Mouse (Mus musculus): ENCODE results near the gene Adprhl2.
A peak's percentile ranks its signal among the peaks of the same experiment; 100 is the strongest.

Adprhl2 gene

GRCm38 (mm10) chr4:126306827-126307226 is 14.7 kb downstream of the Adprhl2 start:
- DNase-seq (ENCODE audit: low read depth, low spot score) = no peak

DNA sequence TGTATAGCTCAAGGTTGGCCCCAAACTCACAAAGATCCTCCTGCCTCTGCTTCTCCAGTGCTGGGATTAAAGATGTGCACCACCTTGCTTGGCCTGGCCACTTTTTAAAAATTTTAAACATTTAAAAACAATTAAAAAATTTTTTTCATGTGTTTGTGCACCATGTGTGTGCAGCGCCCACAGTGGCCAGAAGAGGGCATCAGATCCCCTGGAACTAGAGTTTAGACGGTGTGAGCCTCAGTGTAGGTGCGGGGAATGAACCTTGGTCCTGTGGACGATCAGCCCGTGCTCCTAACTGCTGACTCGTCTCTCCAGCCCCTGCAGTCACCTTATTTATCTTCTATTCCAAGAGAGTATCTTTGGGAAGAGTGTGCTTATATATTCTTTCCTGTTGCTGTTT is 15.4 kb downstream of the Adprhl2 start:
- no peak for DNase-seq (ENCODE audit: low read depth, low spot score)

GRCm38 (mm10) chr4:126305428-126305827 is 16.1 kb downstream of the Adprhl2 start:
- DNase-seq (ENCODE audit: low read depth, low spot score) = no peak

- DNase-seq (ENCODE audit: low read depth, low spot score) = peak; percentile 33
Measured at GRCm38 (mm10) chr4:126303877-126304276, 17.6 kb downstream of the Adprhl2 start.

DNA sequence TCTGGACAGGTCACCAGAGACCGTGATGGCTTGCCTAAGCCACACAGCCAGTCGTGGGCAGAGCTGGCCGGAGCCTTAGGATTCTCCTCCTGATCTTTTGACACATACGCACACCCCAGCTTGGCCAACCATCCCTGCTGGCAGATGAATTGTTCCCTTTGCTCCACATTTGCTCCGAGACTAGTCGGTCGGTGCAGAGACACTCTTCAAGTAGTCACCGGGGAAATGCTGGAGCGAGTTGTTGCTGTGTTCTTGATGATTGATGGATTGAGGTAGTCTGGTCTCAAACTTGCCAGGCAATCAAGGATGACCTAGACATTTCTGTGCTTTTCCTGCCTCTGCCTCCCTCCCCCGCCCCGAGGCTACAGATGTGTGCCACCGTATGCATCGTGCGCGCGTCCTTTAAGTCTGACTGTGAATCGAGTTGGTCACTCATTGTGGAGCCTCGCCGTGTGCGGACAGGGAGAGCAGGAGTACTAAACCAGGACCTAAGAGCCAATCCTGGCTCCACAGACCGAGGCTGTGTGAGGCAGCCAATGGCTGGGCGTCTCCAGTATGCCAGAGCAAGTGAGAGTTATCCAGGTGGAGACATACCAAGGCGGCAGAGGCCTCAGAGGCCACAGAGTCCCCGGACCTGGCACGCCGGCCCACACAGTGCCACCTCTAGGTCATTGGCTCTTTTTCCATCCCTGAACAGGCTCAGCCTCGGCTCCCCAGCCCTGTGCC is 19.8 kb downstream of the Adprhl2 start:
- no peak for DNase-seq (ENCODE audit: low read depth, low spot score)

DNA sequence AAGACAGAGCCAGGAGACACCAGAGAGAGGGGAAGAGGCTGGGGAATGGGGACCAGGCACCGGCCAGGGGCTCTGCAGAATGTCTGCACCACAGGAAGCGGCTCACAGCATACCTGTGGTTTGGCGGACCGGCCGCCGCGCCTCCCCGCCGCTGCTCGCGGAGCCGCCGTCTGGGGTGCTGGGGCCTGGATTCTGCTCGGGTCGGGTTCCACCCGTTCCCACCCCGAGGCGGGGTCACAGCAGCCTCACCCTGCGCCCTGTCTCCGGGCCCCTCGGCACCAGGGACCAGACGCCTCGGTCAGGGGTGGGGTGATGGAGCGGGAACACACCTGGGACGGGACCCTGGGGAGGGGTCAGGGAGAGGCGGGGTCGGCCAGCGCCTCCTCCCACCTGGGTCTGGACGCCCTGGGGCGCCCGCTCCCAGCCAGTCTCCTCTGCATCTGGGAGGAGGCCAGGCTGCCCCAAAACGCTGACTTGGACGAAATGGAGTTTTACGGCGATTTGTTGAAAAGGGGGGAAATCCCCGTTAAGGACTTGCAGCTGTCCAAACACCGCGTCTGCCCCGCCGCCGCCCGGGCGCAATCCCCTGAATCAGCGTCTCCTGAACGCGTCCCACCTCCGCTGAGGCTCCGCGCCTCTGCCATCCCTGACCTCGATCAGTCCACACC is 20.5 kb downstream of the Adprhl2 start:
- no peak for DNase-seq (ENCODE audit: low read depth, low spot score)

DNA sequence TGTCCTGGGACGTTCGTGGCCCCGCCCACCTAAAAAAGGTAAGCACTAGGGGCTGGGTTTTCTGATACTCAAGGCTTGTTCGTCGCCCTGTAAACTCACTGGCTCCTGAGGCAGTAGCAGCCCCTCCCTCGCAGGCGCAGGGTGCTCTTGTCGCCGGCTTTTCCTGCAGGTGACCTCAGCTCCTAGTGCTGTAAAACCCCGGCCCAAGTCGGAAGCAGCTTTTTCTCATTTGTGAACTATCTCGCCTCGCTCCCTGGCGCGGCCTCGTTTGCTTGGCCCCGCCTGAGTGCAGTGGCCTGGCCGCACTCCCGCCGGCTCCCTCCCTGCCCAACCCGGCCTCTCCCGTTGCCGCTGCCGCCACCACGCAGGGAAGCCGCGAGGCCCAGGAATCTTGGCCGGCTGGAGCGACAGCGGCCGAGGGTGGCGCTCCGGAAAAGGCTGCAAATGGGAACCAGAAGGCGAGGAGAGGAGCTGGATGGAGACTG is 24.8 kb downstream of the Adprhl2 start:
- DNase-seq (ENCODE audit: low read depth, low spot score) = no peak

DNA sequence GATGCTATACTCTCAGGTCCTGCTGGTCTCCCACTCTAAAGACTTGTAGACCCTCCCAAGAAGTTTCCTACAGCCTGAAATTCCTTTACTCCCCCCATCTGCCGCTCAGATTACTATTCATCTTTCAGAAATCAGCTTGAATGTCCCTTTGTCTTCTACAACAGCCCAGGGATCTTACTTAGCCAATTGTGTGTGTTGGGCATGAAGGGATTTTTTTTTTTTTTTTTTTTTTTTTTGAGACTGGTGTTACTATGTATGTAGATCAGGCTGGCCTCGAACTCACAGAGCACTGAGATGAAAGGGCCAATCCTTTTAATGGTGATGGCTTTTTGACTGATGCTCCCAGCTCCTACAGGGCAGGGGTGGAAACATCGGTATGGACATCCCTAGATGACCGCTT is 25.6 kb downstream of the Adprhl2 start:
- no peak for DNase-seq (ENCODE audit: low read depth, low spot score)

DNA sequence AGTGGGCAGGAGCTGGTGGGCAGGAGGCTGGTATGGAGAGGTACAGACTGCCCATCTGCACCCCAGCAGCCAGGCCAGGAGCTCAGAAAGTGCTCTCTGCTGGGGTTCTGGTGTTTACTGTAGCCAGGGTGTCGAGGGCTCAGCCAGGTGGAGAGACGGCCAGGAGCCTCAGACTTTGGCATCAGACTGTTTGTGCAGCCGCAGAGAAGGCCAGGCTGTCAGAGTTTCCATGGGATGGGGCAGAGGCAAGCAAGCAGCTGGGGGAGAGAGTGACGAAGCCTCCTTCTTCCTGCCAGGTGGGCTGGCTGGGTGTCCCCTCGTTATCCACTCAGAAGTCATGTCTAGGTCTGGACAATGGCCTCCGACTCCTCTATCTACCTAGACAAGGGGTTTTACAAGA is 26.4 kb downstream of the Adprhl2 start:
- no peak for DNase-seq (ENCODE audit: low read depth, low spot score)

DNA sequence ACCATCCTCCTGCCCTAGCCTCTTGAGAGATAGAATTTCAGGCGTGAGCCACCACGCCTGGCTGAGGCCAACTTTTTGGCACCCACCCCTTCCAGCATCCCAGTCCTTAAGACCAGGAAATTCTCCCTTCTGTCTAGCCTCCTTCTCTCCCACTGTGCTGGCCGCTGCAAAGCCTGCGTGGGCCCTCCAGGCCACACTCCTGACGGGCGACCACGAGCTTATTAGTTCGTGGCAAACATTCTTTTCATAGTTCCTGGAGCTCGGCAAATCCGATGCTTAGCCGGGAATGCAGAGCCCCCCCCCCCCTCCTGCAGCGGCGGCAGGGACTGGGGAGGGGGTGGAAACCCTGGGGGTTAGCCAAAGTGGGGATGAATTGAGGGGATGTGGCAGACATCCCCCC is 30.3 kb downstream of the Adprhl2 start:
- DNase-seq (ENCODE audit: low read depth, low spot score) = no peak

DNA sequence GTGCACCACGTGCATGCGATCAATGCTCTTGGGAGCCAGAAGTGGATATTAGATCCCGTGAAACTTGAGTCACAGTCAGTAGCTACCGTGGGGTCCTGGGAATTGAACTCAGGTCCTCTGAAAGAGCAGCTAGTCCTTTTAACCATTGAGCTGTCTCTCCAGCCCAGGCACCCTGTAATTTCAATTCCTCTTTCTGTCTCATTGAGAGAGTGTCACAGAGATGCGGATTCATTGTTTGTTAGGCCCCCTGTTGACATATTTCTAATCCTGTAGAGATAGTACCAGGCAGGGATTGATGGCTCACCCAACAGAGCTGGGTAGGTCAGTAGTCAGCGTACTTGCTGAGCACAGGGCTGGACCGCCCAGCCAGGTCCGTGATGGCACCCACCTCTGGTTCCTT is 31.2 kb downstream of the Adprhl2 start:
- peak; percentile 61 for DNase-seq (ENCODE audit: low read depth, low spot score)

GRCm38 (mm10) chr4:126288085-126288666 is 33.3 kb downstream of the Adprhl2 start:
- DNase-seq (ENCODE audit: low read depth, low spot score) = no peak

- no peak for DNase-seq (ENCODE audit: low read depth, low spot score)
Measured at GRCm38 (mm10) chr4:126287302-126287995, 34.1 kb downstream of the Adprhl2 start.

DNA sequence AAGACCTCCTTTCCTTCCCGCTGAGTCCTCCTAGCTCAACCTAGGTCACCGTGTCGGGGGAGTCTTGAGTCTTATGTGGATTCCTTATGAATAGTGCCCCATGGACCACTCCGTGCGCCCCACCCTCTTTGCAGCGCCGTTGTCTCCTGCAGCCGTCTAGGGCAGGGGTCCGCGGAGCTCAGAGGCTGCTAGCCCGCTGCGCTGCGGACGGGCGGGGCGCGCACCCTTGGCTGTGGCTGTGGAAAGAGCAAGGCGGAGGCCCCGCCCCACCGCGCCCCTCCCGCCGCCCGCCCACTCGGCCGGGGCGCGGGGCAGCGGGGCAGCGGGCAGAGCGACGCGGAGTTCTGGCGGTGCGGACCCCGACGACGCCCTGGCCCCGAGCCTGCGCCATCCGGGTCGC is 35.0 kb downstream of the Adprhl2 start, which contains the start of gene Col8a2:
Gene Col8a2 (plus strand): TSS at position 302 of the 400 bp plus-strand sequence.
- no peak for DNase-seq (ENCODE audit: low read depth, low spot score)

DNA sequence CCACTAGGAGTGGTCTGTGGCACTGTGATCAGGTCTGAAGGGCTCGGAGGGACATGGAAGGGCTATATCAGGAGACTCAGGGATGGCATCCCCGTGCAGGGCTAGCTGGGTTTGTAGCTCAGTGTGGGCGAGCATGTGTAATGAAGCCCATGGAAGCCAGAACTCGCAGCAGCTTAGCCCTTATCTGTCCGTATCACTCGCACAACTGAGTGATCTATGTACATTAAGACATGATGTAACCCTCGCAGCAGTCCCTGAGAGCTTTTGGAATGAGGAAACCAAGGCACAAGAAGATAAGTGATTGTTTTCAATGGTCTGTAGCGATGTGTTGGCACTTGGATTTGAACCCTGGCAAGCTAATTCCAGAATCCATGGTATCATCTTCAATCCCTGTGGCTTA is 37.9 kb downstream of the Adprhl2 start:
- DNase-seq (ENCODE audit: low read depth, low spot score) = no peak

DNA sequence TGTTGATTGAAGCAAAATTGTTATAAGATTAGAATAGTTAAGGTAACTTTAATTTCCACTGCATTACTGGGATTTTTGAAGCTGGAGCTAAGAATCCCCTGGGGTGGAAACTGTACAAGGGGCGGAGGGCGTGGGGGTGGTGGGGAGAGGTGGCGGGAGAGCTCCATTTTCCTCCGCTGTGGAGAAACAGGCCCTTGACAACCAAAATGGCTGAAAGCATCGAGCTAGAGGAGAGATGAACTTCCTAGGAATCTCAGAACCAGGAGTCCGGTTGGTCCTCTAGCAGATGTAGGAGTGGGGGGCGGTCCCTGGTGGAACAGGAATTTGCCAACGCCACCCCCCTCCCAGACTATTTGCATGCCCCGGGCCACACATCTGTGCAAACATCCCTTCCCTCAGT is 39.8 kb downstream of the Adprhl2 start:
- DNase-seq (ENCODE audit: low read depth, low spot score) = no peak

DNA sequence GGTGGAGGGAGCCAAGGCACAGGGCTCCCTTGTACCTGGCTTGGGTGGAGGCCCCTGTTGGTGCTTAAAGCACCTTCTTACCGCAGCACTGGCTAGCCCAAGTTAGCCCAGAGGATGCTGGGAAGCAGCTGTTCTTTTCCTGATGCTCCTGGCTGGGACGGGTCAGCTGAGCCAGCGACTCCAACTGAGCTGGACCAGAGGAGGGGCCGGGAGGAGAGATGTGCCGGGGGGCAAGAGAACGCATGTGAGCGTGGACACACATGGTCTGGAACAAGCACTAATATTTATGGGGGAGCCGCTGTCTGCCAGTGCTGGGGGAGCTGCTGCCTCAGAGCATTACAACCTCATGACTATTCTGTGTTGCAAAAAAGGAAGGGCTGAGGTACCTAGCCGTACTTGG is 42.5 kb downstream of the Adprhl2 start:
- DNase-seq (ENCODE audit: low read depth, low spot score) = no peak

DNA sequence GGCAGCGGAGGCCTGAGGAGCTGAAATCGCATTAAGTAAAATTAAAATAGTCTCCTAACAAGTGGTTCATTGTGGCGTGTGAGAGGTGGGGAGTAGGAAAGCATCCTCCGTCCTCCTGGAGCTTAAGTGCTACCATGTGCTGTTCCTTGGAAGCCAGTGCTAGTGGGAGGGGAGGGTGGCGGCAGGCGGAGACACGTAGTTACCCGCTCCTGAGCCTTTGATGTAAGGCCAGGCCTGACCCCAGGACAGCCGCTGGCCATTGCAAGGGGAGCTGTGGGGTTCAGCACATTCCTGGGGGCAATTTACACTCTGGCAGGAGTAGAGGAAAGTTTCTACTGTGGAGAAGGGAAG is 43.0 kb downstream of the Adprhl2 start:
- DNase-seq (ENCODE audit: low read depth, low spot score) = no peak

- peak; percentile 61 for DNase-seq (ENCODE audit: low read depth, low spot score)
Measured at GRCm38 (mm10) chr4:126277906-126278564, 43.5 kb downstream of the Adprhl2 start.

DNA sequence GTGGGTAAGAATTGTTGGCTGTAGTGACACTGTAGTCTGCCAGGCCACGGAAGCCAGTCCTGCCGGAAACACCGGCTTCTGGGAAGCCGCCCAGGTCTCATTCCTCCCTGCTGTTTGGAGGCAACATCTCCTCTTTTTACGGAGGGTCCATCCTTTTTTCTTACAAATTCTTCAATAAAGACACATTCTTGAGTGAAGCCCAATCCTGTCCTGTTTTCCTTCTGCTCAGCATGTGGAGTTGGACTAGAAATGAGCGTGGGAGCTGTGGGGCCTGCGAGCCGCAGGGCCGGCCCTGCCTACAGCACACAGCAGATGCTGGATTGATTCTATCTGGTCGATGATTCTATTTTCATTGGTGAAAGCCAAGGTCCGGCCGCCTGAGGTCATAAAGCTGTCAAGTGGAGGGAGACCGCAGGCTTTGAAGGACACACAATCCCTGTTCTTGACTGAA is 45.8 kb downstream of the Adprhl2 start:
- DNase-seq (ENCODE audit: low read depth, low spot score) = no peak

DNA sequence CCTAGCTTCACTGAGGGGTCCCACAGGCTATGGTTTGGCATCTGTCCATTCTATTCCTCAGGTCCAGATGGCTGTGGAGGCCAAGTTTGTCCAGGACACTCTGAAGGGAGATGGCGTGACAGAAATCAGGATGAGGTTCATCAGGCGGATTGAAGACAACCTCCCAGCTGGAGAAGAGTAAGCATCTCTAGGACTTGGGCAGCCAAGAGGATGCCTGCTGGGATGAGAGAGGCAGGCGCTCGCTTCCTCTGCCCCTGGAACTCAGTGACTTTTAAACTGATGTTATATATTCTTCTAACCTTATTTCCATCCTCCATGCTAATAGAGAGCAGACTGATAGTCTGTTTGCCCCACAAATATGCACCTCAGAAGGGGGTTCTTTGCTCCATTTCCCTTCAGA is 46.4 kb downstream of the Adprhl2 start:
- no peak for DNase-seq (ENCODE audit: low read depth, low spot score)

DNA sequence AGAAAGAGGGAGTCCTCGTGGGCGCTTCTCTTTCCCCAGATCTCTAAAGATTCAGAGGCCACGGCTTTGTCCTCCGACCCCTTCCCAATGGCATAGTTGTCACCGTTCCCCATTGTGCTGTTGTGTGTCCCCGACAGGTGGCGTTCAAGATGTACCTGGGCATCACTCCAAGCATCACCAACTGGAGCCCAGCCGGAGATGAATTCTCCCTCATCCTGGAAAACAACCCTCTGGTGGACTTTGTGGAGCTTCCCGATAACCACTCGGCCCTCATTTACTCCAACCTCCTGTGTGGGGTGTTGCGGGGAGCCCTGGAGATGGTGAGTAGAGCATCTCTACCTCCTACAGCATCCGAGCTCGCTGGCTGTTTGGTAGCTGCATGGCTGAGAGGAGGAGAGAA is 47.8 kb downstream of the Adprhl2 start:
- no peak for DNase-seq (ENCODE audit: low read depth, low spot score)

Measured in A20 (cell line).